Mouse (Mus musculus) CH12.LX (cell line): ENCODE data around the gene Gmds. TPM values are rescaled to one million over a fixed set of nuclear protein-coding genes. Genes with fewer than 3 reads are reported as not detected.

ENCODE experiments used
- DNase-seq: peaks from one replicate; pipeline ENCODE4 v3.0.0-alpha.2; 2013; ENCODE audit errors: extremely low read depth
- H3K27ac ChIP-seq: 2 replicates; pipeline ENCODE4 v1.5.1; 2012; ENCODE audit warnings: low read depth, mild to moderate bottlenecking, control low read depth, moderate library complexity; ENCODE audit not compliant: insufficient read depth
- H3K27me3 ChIP-seq: replicated peaks from 2 replicates; pipeline ENCODE3; 2012; ENCODE audit warnings: inconsistent platforms
- H3K36me3 ChIP-seq, 2 experiments: replicated peaks in 1 of 2; 2 replicates each; pipeline versions ENCODE3 to v1.6.1; 2012; ENCODE audit warnings: inconsistent platforms in 1 of 2, low read length in 1 of 2, mild to moderate bottlenecking in 1 of 2, mixed read lengths in 1 of 2, moderate library complexity in 1 of 2; ENCODE audit not compliant: control insufficient read depth in 1 of 2, insufficient read depth in 1 of 2
- H3K4me1 ChIP-seq, 2 experiments: 2 replicates each; pipeline ENCODE4 v1.6.1; 2012; ENCODE audit warnings: inconsistent platforms in 1 of 2, moderate library complexity in 1 of 2; ENCODE audit not compliant: insufficient read depth in 2 of 2, control insufficient read depth in 1 of 2
- H3K4me2 ChIP-seq: 2 replicates; pipeline ENCODE4 v1.6.1; 2012; ENCODE audit warnings: low read depth, mild to moderate bottlenecking, control low read depth; ENCODE audit not compliant: poor library complexity, insufficient read depth, severe bottlenecking
- H3K4me3 ChIP-seq, 3 experiments: fragments of 150-350 bp in 1 of 3; sonication (generic) in 1 of 3; replicated peaks in 1 of 3; 2 replicates each; pipeline versions ENCODE3 to v1.5.1; 2011 to 2012; ENCODE audit warnings: low read depth in 2 of 3, low read length in 2 of 3, mild to moderate bottlenecking in 2 of 3, moderate library complexity in 2 of 3, control low read depth in 1 of 3, improper control_type of control experiment in 1 of 3, inconsistent platforms in 1 of 3, mixed read lengths in 1 of 3; ENCODE audit not compliant: poor library complexity in 1 of 3
- H3K79me2 ChIP-seq: replicated peaks from 2 replicates; pipeline ENCODE4 v1.6.1; 2012; ENCODE audit warnings: mild to moderate bottlenecking, moderate library complexity; ENCODE audit not compliant: control insufficient read depth, poor library complexity, insufficient read depth, severe bottlenecking; ENCODE audit errors: extremely low read depth
- H3K9ac ChIP-seq: 2 replicates; pipeline ENCODE4 v1.6.1; 2012; ENCODE audit warnings: low read depth, mild to moderate bottlenecking, control low read depth, moderate library complexity; ENCODE audit not compliant: insufficient read depth
- H3K9me3 ChIP-seq: replicated peaks from 2 replicates; pipeline ENCODE3; 2012; ENCODE audit warnings: low read length, inconsistent platforms, mixed read lengths
- BHLHE40 ChIP-seq: IDR thresholded peaks from 2 replicates; pipeline ENCODE4 v1.6.1; 2011; ENCODE audit warnings: mild to moderate bottlenecking, low read depth, low read length, improper control_type of control experiment
- CHD2 ChIP-seq: IDR thresholded peaks from 2 replicates; pipeline ENCODE4 v1.6.1; 2011; ENCODE audit warnings: low read length, improper control_type of control experiment
- CTCF ChIP-seq, 2 experiments: IDR thresholded peaks in 1 of 2; conservative IDR thresholded peaks in 1 of 2; 2 replicates each; pipeline ENCODE4 v1.5.1; 2011 to 2012; ENCODE audit warnings: low read depth in 2 of 2, low read length in 2 of 2, improper control_type of control experiment in 1 of 2, inconsistent platforms in 1 of 2, mild to moderate bottlenecking in 1 of 2, moderate library complexity in 1 of 2
- E2F4 ChIP-seq: IDR thresholded peaks from 2 replicates; pipeline ENCODE4 v1.6.1; 2011; ENCODE audit warnings: low read depth, low read length, improper control_type of control experiment; ENCODE audit not compliant: insufficient replicate concordance
- ELF1 ChIP-seq: IDR thresholded peaks from 2 replicates; pipeline ENCODE4 v1.6.1; 2014; ENCODE audit warnings: low read depth, mild to moderate bottlenecking, inconsistent platforms, low read length, improper control_type of control experiment
- EP300 ChIP-seq: IDR thresholded peaks from 2 replicates; pipeline ENCODE4 v1.6.1; 2011; ENCODE audit warnings: low read length, improper control_type of control experiment
- HCFC1 ChIP-seq: IDR thresholded peaks from 2 replicates; pipeline ENCODE4 v1.6.1; 2012; ENCODE audit warnings: low read depth, mild to moderate bottlenecking, inconsistent platforms, low read length, improper control_type of control experiment
- KAT2A ChIP-seq: IDR thresholded peaks from 2 replicates; pipeline ENCODE4 v1.6.1; 2012; ENCODE audit warnings: low read length, improper control_type of control experiment, inconsistent platforms; ENCODE audit not compliant: insufficient replicate concordance
- MAFK ChIP-seq: IDR thresholded peaks from 2 replicates; pipeline ENCODE4 v1.6.1; 2011; ENCODE audit warnings: low read length, improper control_type of control experiment; ENCODE audit not compliant: insufficient replicate concordance
- MYC ChIP-seq: IDR thresholded peaks from 2 replicates; pipeline ENCODE4 v1.6.1; 2011; ENCODE audit warnings: low read depth, mild to moderate bottlenecking, improper control_type of control experiment, low read length
- POLR2AphosphoS2 ChIP-seq: IDR thresholded peaks from 2 replicates; pipeline ENCODE4 v1.6.1; 2011; ENCODE audit warnings: low read depth, low read length, improper control_type of control experiment
- SIN3A ChIP-seq: IDR thresholded peaks from 2 replicates; pipeline ENCODE4 v1.6.1; 2012; ENCODE audit warnings: low read length, improper control_type of control experiment, inconsistent platforms
- TBP ChIP-seq: conservative IDR thresholded peaks from 2 replicates; pipeline ENCODE4 v1.6.1; 2011; ENCODE audit warnings: low read depth, low read length, improper control_type of control experiment
- USF1 ChIP-seq: IDR thresholded peaks from 2 replicates; pipeline ENCODE4 v1.6.1; 2014; ENCODE audit warnings: low read depth, mild to moderate bottlenecking, inconsistent platforms, low read length, improper control_type of control experiment
- USF2 ChIP-seq: conservative IDR thresholded peaks from 2 replicates; pipeline ENCODE4 v1.6.1; 2011; ENCODE audit warnings: low read depth, low read length, improper control_type of control experiment
- ZC3H11A ChIP-seq: IDR thresholded peaks from 2 replicates; pipeline ENCODE4 v1.6.1; 2012; ENCODE audit warnings: low read depth, mild to moderate bottlenecking, inconsistent platforms, low read length, improper control_type of control experiment
- dilution Hi-C: fragments of 300-500 bp; cut with MboI; formaldehyde crosslinking; loops from 2 replicates; pipeline ENCODE4 v1.14.3; 2020; ENCODE audit warnings: low sequenced_read_pairs; ENCODE audit not compliant: extremely low pct_unique_long_range_greater_than_20kb, extremely low pct_ligation_motif_present
- in situ Hi-C: fragments of 300-500 bp; cut with MboI; formaldehyde crosslinking; loops from 3 replicates; pipeline ENCODE4 v1.14.3; 2019; ENCODE audit warnings: low sequenced_read_pairs, low pct_ligation_motif_present, low pct_unique_long_range_greater_than_20kb, mixed read lengths
- polyA plus RNA-seq: library from polyadenylated mRNA; unstranded; fragments of >175 nt; gene quantifications from 2 replicates; pipeline ENCODE4 v1.2.1, GENCODE M21; 2012; ENCODE audit warnings: low read depth; ENCODE audit not compliant: insufficient read length
- total RNA-seq, 2 experiments: library from RNA; depleted of rRNA; stranded (reverse); fragments of 300-350 nt in 1 of 2; fragments of >200 nt in 1 of 2; gene quantifications; 2 replicates each; pipeline ENCODE4 v1.2.3; 2012 to 2014

The Gmds gene
- total and polyA plus RNA-seq, 3 experiments = 11.0 to 19.3 (median 15.1) TPM

DNA sequence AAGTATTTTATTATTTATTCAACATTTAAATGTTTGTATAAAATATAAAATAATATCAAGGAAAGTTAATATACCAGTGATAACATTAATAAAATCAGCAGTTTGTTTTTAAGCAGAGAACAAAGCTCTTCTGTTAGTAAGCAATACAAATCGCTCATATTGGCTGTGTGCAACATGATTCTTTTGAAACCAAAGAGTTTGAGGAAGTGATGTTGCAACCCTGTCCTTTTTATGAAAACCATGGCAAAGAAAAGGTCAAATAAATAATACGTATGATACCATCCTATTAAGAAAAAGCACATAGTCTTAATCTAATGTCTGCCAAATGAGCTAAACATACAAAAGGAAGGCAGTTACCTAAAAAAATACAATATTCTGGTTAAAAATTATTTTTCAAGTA is 126.4 kb downstream of the Gmds start:
- no peaks in the 10 kb centered on the region for H3K9me3 ChIP-seq
- in situ Hi-C loops (loop anchor here (10.0 to 25.0 kb wide), 2 partner anchors 203 to 400 kb away; partner anchors contain the start of gene Foxc1), dilution Hi-C loops (no loop called here)
- peaks cover 0 to under 1% of the 10 kb centered on the region in 2 experiments; a peak in 1 of 4 replicates for H3K4me1 ChIP-seq
- TF ChIP-seq CHD2 (no peak), EP300 (no peak), E2F4 (no peak), MYC (no peak), USF1 (no peak), HCFC1 (no peak), ZC3H11A (no peak), SIN3A (no peak), CTCF (conservative IDR thresholded peaks at IDR 0.05 in 1 of 2, IDR thresholded peaks at IDR 0.05 in 1 of 2; ENCODE audit: low read depth in 2 of 2, low read length in 2 of 2) (no peak), ELF1 (no peak), KAT2A (no peak), BHLHE40 (no peak), TBP (no peak), POLR2AphosphoS2 (no peak), USF2 (no peak)
- no peak for DNase-seq
- H3K9ac ChIP-seq = no peak overlapping the region
- H3K4me2 ChIP-seq = no peak overlapping the region
- no peak overlapping the region for H3K27ac ChIP-seq
- H3K4me3 ChIP-seq = no peak overlapping the region
- H3K79me2 ChIP-seq = no peaks in the 10 kb centered on the region
- H3K36me3 ChIP-seq = no peaks in the 10 kb centered on the region
- H3K27me3 ChIP-seq = no peaks in the 10 kb centered on the region

DNA sequence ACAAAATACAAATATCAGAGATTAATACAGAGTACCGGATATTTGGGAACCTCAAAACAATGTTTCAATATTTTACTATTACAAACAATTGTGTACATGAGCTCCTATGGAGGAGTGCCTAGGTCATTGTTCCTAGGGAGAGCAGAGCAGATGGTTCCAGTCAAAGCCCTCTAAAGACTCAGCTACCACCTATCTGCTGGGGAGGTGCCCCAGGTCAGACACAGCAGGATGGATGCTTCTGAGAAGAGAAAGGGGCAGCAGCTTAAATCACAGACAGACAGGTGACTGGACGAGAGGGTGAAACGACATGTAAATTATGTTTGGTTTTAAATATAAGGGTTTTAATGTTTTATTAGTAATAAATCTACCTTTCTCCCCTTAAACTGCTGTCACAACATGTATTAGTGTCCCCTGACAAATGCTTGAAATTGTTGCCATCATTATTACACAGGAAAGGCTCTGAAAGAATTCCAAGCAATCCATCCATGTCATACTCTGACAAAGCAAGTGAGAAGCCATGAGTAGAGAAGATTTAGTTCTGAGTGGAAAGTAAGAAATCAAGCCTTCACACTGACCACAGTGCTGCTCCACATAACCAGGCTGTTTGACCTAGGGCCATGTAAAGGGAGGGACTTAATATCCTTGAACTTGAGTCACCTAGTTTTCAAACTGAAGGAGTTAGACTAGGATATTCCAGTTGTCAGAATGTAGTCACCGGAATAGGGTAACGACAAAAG is 131.2 kb downstream of the Gmds start:
- H3K9me3 ChIP-seq = no peaks in the 10 kb centered on the region
- no peak overlapping the region for H3K27ac ChIP-seq
- dilution Hi-C loops (no loop called here), in situ Hi-C loops (loop anchor here (25.0 kb wide), 1 partner anchor 395 kb away; the partner anchor contains the start of gene Foxc1)
- no peak overlapping the region for H3K4me3 ChIP-seq
- DNase-seq = no peak
- no peak overlapping the region for H3K9ac ChIP-seq
- TF ChIP-seq MAFK = no peak
- H3K4me1 ChIP-seq = no peaks in the 10 kb centered on the region
- H3K79me2 ChIP-seq = no peaks in the 10 kb centered on the region
- H3K4me2 ChIP-seq = no peak overlapping the region
- no peaks in the 10 kb centered on the region for H3K36me3 ChIP-seq
- no peaks in the 10 kb centered on the region for H3K27me3 ChIP-seq
